Mouse (Mus musculus) heart, adult 8-10 months (tissue): ENCODE measurements around the gene 1810009J06Rik. TPM values are rescaled to one million over a fixed set of nuclear protein-coding genes. Genes with fewer than 3 reads are reported as not detected.
"Not testable (repeated sequence)": the region's sequence is repeated elsewhere in the genome, so short reads cannot be mapped to it uniquely, and the experiment has no call there.

Source experiments
- DNase-seq: peaks from one replicate; pipeline ENCODE4 v3.0.0; 2022; ENCODE audit warnings: low spot score
- total RNA-seq, 4 experiments: library from RNA; stranded (reverse); gene quantifications; 2 replicates each; pipeline ENCODE4 v1.2.4; 2022

The 1810009J06Rik gene
- total RNA-seq, result not detected

DNA sequence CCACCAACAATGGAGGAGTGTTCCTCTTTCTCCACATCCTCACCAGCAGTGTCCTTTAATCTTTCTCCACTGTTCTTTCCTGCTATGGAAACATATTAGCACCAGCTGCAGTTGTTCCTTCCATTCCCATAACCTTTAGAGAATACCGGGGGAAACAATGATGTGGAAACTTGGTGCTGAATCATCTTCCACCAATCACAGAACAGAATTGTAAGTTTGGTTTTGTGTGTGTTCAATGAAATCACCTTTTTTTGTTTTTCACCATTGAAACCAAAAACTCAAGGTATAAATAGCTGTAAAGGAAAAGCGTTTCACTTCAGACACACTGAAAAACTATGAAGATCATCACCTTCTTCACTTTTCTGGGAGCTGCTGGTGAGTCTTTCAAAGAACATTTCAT lies at the start of gene 1810009J06Rik:
Gene 1810009J06Rik, plus strand, starts transcription at position 301 of the 400 bp plus-strand sequence.
- not testable (repeated sequence) for DNase-seq

DNA sequence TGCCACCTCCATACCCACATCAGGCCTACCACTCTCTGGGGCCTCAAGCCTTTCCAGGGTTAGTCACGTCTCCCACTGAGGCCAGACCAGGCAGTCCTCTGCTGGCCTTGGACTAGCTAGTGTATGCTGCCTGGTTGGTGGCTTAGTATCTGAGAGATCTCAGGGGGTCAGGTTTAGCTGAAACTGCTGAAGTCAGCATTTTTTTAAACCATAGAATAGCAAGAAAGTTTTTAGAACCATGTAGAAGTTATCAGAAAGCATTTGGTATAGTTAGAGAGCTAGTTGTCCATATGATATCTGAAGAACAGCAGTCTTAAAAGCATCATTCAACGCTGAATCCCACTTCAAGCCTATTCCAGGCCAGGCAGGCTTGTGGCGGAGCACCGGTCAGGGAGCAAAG lies 44.6 kb upstream of the 1810009J06Rik start:
- no peak for DNase-seq

DNA sequence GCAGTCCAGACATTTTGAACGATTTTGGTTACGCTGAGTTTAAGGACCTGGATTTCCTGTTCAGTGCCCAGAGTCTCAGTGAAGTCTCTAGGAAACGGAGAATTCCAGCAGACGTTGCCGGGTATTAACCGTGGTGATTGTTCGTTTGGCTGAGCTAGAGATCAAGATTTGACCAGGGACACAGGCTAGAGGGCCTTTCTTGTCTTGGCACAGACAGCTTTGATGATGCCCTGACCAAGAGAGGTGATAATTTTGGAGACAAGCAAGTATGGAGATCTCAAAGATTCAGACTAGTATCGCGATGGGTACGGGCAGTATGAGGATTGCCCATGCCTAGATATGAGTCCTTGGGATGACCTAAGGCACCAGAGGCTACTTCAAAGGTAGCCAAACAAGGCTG lies 24.1 kb upstream of the 1810009J06Rik start, which contains the start of gene 1700074P13Rik:
Gene 1700074P13Rik, minus strand, starts transcription at position 101 of the 400 bp plus-strand sequence.
- DNase-seq, result no peak

DNA sequence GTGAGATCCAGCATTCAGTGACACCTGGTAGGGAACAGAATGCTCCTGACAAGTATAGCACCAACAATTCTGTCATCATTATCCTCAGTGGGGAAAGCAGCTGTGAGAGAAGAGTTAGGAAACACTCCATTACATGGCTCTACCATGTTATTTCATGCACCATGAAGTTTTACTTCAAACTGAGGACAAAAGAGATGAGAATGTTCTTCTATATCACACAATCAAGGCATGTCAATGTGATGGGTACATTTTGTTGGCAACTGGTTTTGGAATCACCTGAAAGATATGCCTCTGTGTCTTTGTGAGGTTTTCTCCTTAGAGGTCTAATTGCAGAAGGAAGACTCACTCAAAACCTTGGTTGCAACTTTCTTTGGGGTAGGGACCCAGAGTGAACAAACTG lies 12.8 kb upstream of the 1810009J06Rik start, which contains the start of gene Gm4744:
Gene Gm4744, minus strand, starts transcription at position 101 of the 400 bp plus-strand sequence.
- no peak for DNase-seq

DNA sequence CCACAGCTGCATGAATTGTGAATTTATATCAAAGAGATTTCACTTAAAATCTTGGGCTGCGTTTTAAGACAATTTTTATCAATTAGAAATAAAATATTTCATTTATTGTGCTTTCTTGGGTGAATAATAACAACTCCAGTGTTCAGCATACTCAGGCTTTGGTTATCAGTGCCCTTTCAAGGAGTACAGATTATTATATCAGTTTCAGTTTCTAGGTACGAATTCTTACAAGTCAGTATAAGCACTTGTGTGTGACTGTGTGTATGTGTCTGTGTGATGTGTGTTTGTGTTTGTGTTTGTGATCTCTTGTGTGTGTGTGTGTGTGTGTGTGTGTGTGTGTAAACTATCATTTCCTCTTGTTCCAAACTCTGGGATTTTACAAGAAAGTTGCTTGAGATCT lies 10.8 kb upstream of the 1810009J06Rik start:
- DNase-seq, result no peak

DNA sequence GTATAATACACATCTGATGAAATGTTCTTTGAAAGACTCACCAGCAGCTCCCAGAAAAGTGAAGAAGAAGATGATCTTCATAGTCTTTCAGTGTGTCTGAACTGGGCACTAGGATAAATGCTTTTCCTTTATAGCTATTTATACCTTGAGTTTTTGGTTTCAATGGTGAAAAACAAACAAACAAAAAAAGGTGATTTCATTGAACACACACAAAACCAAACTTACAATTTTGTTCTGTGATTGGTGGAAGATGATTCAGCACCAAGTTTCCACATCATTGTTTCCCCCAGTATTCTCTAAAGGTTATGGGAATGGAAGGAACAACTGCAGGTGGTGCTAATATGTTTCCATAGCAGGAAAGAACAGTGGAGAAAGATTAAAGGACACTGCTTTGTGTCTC lies 34.8 kb downstream of the 1810009J06Rik start, which contains the start of gene Gm2663:
Gene Gm2663, minus strand, starts transcription at position 101 of the 400 bp plus-strand sequence.
- DNase-seq, result not testable (repeated sequence)

DNA sequence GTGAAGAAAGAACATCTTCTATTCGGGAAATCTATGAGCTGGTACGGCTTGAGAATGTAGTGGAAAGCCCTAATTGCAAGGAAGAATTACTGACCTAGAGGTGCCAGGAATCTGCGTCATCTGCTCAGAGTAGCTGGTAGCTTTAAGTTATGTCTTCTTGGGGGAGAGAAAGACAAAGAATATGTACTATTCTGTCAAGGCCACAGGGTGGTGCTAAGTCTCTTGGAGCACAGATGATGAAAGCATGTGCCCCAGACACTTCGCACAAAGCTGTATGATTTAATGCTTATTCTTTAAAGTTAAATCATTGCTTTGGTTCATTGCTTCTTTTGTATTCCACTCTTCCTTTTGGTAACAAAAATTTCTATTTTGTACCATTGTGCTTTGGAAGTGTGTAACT lies 50.5 kb downstream of the 1810009J06Rik start:
- DNase-seq, result no peak

Other genes with a start within 250 kb of the 1810009J06Rik start
- not detected for gene Moxd2, start 77.3 kb upstream of the 1810009J06Rik start, total RNA-seq
- gene Prss58, start 64.4 kb upstream of the 1810009J06Rik start, total RNA-seq, result not detected
- gene 1700074P13Rik, start 24.2 kb upstream of the 1810009J06Rik start, total RNA-seq, result not detected
- not detected for gene Gm4744, start 12.9 kb upstream of the 1810009J06Rik start, total RNA-seq
- not detected for gene Gm2663, start 34.7 kb downstream of the 1810009J06Rik start, total RNA-seq
- not detected for gene 2210010C04Rik, start 70.8 kb downstream of the 1810009J06Rik start, total RNA-seq